Mouse (Mus musculus) heart, adult 11 months (tissue): ENCODE data around the gene Csrp2.

Experiments
- DNase-seq: peaks from one replicate; pipeline ENCODE4 v3.0.0; 2022

The Csrp2 gene

GRCm38 (mm10) chr10:110974463-110974862 is 54.9 kb downstream of the Csrp2 start:
- peak; percentile 87 for DNase-seq

- peak; percentile 77 for DNase-seq
Observed at GRCm38 (mm10) chr10:110974885-110975284, 55.3 kb downstream of the Csrp2 start.

GRCm38 (mm10) chr10:110976046-110976445 is 56.5 kb downstream of the Csrp2 start:
- DNase-seq: peak; percentile 81

- DNase-seq: peak; percentile 23
Observed at GRCm38 (mm10) chr10:110977379-110977778, 57.8 kb downstream of the Csrp2 start.

GRCm38 (mm10) chr10:110979431-110979830 is 59.8 kb downstream of the Csrp2 start:
- peak; percentile 76 for DNase-seq

- peak; percentile 64 for DNase-seq
Observed at GRCm38 (mm10) chr10:110980441-110980840, 60.9 kb downstream of the Csrp2 start.

GRCm38 (mm10) chr10:110982771-110983170 is 63.2 kb downstream of the Csrp2 start:
- peak; percentile 81 for DNase-seq

- DNase-seq: peak; percentile 90
Observed at GRCm38 (mm10) chr10:110986682-110987081, 67.1 kb downstream of the Csrp2 start.
